Mouse (Mus musculus): ENCODE data around the gene Smarcc1. TPM values are rescaled to one million over a fixed set of nuclear protein-coding genes. Genes with fewer than 3 reads are reported as not detected.
A peak's percentile ranks its signal among the peaks of the same experiment; 100 is the strongest.

Smarcc1 gene
- polyA plus RNA-seq, 1 experiment from 2014 or later: 80.0 TPM

DNA sequence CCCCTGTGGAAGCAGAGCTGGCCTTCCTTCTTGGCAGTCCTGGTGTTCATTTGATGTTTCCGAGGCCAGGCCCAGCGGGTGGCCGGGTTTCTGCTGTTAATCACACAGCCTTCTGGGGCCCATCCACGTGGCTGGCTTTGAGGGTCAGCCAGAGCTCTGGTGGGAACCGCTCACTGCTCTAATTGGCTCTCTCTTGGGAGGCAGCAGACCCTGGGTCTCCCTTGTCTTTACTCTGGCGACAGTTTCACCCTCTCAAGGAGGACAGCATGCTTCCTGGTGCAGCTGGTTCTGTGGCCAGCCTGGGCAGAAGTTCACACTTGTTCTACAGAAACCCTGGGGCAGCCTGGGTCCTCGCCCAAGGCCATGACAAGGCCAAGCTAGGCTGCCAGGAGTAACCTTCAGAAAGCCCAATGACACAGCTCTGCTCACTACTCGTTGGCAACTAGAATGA is 159.9 kb downstream of the Smarcc1 start:
- no peak overlapping the region for H3K27ac ChIP-seq (ENCODE audit: low read length)
- H3K27me3 ChIP-seq (ENCODE audit: control insufficient read depth, insufficient read depth, low read depth, low read length): no peaks in the 10 kb centered on the region
- H3K4me1 ChIP-seq (ENCODE audit: control insufficient read depth, insufficient read depth, low read length): no peaks in the 10 kb centered on the region
- H3K4me3 ChIP-seq (ENCODE audit: low read depth, low read length): no peak overlapping the region
- H3K9me3 ChIP-seq (replicated peaks; ENCODE audit: control insufficient read depth, low read length, poor library complexity, severe bottlenecking): no peaks in the 10 kb centered on the region
- no peak overlapping the region for H3K9ac ChIP-seq (ENCODE audit: low read depth, low read length)
- WGBS: 51% methylated on average over 8 of the region's 8 CpGs
- H3K36me3 ChIP-seq (ENCODE audit: control insufficient read depth, insufficient read depth, low read length): no peaks in the 10 kb centered on the region
- no peak for ATAC-seq
- H3K4me2 ChIP-seq (ENCODE audit: low read length): no peak overlapping the region

GRCm38 (mm10) chr9:110284075-110284697 is 166.7 kb downstream of the Smarcc1 start:
- Histone ChIP-seq H3K36me3 (ENCODE audit: control insufficient read depth, insufficient read depth, low read length) (no peaks in the 10 kb centered on the region), H3K4me3 (ENCODE audit: low read depth, low read length) (no peak overlapping the region), H3K9me3 (replicated peaks; ENCODE audit: control insufficient read depth, low read length, poor library complexity, severe bottlenecking) (no peaks in the 10 kb centered on the region), H3K9ac (ENCODE audit: low read depth, low read length) (no peak overlapping the region), H3K27ac (ENCODE audit: low read length) (no peak overlapping the region), H3K4me2 (ENCODE audit: low read length) (no peak overlapping the region), H3K4me1 (ENCODE audit: control insufficient read depth, insufficient read depth, low read length) (peaks cover 3% of the 10 kb centered on the region; the same call in 1 of the 2 replicates), H3K27me3 (ENCODE audit: control insufficient read depth, insufficient read depth, low read depth, low read length) (no peaks in the 10 kb centered on the region)
- 97% methylated on average over 8 of the region's 10 CpGs for WGBS
- ATAC-seq: no peak

- peaks cover 3% of the 10 kb centered on the region; the same call in 1 of the 2 replicates for H3K4me1 ChIP-seq (ENCODE audit: control insufficient read depth, insufficient read depth, low read length)
- H3K9ac ChIP-seq (ENCODE audit: low read depth, low read length): no peak overlapping the region
- no peaks in the 10 kb centered on the region for H3K9me3 ChIP-seq (replicated peaks; ENCODE audit: control insufficient read depth, low read length, poor library complexity, severe bottlenecking)
- no peaks in the 10 kb centered on the region for H3K36me3 ChIP-seq (ENCODE audit: control insufficient read depth, insufficient read depth, low read length)
- no peak overlapping the region for H3K4me3 ChIP-seq (ENCODE audit: low read depth, low read length)
- WGBS: 24% methylated on average over 7 of the region's 7 CpGs
- H3K27ac ChIP-seq (ENCODE audit: low read length): peak overlapping the region; percentile 75
- no peaks in the 10 kb centered on the region for H3K27me3 ChIP-seq (ENCODE audit: control insufficient read depth, insufficient read depth, low read depth, low read length)
- ATAC-seq: peak; percentile 90
- H3K4me2 ChIP-seq (ENCODE audit: low read length): no peak overlapping the region
These were observed 169.9 kb downstream of the Smarcc1 start for GRCm38 (mm10) chr9:110287321-110287924.

Small RNA genes lying within 50 kb of the gene (microRNA-seq; reads per million reads assigned to microRNA genes)
- gene Mir6236: 32.6 reads per million, percentile 41 among the genes with 10 or more reads in this experiment

Other genes with a start within 250 kb of the Smarcc1 start
- gene Cdc25a, start 242.1 kb upstream of the Smarcc1 start, polyA plus RNA-seq (2015; fragmentation: Nextera tagmentation; extraction: Ambion mirVana): 9.9 and 12.3 TPM in 2 replicates
- gene Map4, start 186.2 kb upstream of the Smarcc1 start, polyA plus RNA-seq (2015; fragmentation: Nextera tagmentation; extraction: Ambion mirVana): 211 and 213 TPM in 2 replicates
- gene Dhx30, start 122 bp downstream of the Smarcc1 start, polyA plus RNA-seq (2015; fragmentation: Nextera tagmentation; extraction: Ambion mirVana): 177 and 187 TPM in 2 replicates
- 180 and 230 TPM in 2 replicates for gene Cspg5, start 126.1 kb downstream of the Smarcc1 start, polyA plus RNA-seq (2015; fragmentation: Nextera tagmentation; extraction: Ambion mirVana)
- 39.4 and 41.0 TPM in 2 replicates for gene Elp6, start 187.5 kb downstream of the Smarcc1 start, polyA plus RNA-seq (2015; fragmentation: Nextera tagmentation; extraction: Ambion mirVana)
- 57.4 and 64.5 TPM in 2 replicates for gene Scap, start 215.6 kb downstream of the Smarcc1 start, polyA plus RNA-seq (2015; fragmentation: Nextera tagmentation; extraction: Ambion mirVana)